Mouse (Mus musculus) left cerebral cortex, postnatal 36 days (tissue): ENCODE results near the gene Kazn. TPM values are rescaled to one million over a fixed set of nuclear protein-coding genes. Genes with fewer than 3 reads are reported as not detected.
A peak's percentile ranks its signal among the peaks of the same experiment; 100 is the strongest.

Experiments
- DNase-seq, 2 experiments: peaks; one replicate each; pipeline ENCODE4 v3.0.0; 2021 to 2022; ENCODE audit warnings: low spot score in 2 of 2, mixed read lengths in 1 of 2
- intact Hi-C: fragments of 180-260 bp; cut with DNase I; formaldehyde crosslinking; loops from one replicate; pipeline ENCODE4 v1.15.1; 2025
- total RNA-seq, 2 experiments: library from RNA; stranded (reverse); gene quantifications; 2 replicates each; pipeline ENCODE4 v1.2.3; 2021

Gene Kazn
- total RNA-seq, 2 experiments from 2014 or later: 80.6 to 112 TPM

DNA sequence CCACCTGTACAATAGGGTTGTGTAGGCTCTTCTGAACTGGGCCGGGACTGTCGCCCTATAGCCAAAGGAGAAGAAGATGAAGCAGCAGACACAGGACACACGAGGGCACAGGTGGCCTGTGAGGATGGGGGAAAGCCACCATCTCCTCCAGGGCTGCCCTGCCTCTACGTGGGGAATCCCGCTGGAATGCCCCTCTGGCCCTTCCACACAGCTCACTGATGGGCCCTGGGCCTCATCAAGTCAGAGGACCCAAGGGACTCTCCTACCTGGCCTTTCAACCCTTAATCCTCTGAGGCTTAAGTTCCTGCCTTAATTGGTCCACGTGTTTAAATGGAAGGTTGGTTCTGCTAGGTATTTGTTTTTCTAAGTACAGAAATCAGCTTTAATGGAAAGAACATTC is 95.9 kb downstream of the Kazn start:
- intact Hi-C loops: no loop called here
- DNase-seq: no peak

DNA sequence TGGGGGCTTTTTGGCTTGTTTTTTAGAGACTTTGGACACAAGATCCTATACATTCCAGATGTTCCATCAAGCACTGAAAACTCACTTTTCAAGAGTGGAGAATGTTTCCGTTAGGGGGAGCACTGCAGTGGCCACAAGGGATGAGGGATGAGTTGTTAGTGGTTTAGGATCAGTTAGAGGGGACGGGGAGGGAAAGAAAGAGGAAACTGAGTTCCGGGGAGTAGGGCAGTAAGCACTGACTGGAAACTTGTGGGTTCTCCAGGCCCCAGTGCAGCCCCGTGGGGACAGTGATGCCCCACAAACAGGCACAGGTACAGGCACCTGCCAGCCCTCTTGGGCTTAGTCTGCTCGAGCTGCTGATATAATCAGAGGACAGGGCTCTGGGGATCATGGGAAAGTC is 99.5 kb downstream of the Kazn start:
- DNase-seq: no peak
- intact Hi-C loops: no loop called here

DNA sequence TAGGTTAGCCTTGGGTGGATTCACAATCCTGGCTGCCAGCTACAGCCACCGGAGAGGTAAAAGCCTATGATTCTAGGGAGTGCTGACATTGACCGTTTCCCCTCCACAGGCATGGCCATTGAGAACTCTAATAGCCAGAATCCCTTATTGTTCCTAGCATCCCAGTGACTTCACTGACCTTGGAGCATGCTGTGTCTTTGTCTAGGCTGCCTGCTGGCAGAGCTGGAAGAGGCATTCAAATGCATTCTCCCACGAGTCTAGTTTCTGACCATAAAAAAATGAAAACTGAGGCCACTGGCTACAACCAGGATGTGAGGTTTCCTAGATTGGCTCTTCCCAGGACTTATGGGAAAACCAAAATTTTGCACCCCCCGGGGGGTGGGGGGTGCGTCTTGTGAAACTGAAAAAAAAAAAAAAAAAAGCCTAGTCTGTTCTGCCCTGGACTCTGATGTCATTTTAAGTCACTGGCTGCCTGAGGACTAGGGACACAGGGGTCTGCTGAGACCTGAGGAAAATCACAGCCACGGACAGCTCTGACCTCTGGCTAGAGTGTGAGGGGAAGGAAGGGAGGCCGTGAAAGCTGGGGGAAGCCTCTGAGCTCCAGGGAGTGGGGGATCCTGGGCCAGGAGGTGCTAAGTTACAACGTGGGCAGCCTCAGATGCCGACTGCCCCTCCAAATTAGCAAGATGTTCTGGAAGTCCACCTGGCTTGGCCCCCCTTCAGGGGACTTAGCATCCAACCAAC is 100.7 kb downstream of the Kazn start:
- no peak for DNase-seq
- intact Hi-C loops: no loop called here

DNA sequence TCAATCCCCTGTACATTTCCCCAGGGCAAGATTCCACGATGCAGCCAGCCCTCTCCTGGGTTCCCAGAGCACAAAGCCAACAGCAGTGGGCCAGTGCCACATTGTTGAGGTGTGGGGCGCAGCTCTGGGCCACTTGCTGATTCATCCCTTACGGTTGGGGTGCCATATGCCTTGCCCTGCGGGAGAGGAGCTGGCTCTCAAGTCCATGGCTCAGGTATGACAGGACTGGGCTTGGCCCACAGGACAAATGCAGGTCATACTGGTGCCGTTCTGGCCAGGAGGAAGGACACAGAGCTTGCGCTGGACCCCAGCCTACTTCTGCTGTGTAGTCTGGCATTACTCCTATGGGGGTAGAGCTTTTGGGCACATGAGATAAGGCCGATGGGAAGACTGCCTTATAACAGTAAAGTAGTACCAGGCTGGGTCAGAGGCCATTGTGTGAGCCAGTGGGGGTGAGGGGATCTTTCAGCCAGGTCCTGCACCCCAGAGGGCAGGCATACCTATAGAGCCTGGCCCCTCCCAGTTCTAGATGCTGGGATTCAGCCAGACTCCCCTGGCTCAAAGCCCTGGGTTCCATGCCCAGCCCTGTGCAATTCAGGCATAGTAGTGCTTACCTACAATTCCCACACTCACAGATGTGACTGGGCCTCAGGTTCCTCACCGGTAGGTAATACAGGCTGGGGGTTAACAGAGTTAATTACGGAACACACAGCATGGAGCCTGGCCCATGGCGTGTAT is 102.3 kb downstream of the Kazn start:
- intact Hi-C loops: no loop called here
- no peak for DNase-seq

DNA sequence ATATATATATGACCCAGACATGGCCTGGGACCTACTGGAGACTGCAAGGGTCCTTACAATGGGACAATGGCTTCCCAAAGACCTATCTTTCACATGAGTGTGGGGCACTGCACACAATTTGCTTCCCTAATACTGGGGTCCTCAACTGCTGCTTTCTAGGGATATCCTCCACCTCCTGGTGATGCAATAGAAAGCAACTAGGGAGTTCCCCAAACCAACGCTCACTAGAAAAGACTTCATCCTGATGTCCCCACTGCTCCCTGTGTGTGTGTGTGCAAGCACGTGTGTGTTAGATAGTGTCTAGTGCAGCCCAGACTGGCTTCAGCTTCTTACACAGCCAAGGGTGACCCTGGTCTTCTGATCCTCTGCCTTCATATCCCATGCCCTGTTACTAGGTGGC is 103.7 kb downstream of the Kazn start:
- no peak for DNase-seq
- intact Hi-C loops: no loop called here

DNA sequence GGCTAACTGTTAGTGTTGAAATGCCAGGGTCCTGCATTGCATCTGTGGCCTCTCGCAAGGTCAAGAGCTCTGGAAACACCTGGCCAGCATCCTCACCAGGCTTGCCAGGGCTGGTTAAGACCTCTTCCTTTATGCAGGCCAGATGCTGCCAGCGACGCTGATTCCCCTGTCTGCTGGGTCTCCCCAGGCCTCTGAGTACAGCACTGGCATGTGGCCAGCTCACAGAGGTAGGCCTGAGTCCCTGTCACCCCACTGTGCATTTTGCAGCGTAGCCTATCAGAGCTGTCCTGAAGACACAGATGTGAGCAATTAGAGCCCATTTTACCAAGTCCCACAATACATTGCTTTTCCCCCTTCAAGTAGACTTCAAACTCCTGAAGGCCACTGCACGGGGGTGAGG is 109.0 kb downstream of the Kazn start:
- intact Hi-C loops: no loop called here
- DNase-seq: no peak

DNA sequence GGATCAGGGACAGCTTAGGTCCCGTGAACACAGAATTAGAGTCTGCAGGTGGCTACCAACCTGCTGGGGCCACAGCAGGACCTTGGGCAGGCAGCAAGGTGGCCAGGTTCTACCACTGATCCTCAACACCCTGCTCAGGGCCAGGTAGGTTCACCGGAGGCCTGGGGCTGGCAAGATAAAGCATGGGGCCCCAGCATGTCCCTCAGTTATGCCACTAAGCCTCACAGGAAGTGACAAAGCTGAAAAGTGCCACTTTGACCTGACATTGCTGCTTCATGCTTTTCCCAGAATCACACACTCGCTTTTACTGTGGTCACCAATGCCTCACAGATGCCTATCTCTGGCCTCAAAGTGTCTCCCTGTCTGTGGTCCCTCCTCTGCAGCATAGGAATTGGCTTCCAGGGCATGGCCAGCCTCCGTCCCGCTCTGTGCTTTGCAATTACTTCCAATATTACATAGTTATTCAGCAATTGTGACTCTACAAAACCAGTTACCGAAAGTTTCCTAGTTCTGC is 111.9 kb downstream of the Kazn start:
- intact Hi-C loops: no loop called here
- no peak for DNase-seq

DNA sequence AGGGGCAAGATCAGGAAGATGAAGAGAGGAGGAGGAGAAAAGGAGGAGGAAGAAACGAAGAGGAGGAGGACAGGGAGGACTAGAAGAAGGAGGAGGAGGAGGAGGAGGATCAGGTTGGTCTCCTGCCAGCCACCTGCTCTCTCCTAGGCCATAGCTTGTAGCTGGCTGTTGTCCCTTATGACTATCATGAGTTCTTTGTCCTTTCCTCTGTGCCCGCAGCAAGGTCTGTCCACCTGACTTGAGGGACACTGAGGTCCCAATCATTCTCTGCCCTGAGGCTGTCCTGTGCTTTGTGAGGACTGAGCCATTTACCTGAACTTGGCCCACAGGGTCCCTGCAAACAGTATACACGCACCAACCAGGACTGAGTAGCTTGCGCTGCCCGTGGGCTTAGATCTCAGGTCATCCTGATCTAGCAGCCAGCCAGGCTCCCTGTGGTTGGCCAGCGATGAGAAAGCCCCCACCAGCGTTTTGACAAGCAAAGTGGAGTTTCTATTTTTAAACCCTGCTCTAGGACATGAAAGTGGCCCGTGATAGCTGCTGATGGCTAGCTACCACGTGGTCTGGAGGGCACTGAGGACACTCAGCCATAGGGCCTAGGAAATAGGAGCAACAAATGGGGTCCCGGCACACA is 112.4 kb downstream of the Kazn start:
- intact Hi-C loops: no loop called here
- no peak for DNase-seq

DNA sequence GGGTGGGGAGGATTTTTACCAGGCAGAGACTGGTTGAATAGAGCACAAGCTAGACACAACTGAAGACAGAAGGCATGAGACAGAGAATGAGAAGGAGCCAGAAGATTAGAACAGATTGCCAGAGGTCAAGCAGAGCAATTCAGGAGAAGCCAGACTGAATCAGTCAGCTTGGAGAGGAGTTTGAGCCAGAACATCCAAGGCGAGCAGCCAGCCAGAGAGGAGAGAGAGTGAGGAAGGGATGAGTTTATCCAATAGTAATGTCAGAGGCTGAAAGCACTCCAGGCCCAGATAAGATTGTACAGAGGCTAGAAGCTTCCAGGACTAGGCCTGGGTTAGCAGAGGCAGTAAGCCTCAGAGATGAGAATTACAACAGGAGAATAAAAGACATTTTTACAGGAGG is 118.0 kb downstream of the Kazn start:
- DNase-seq: no peak
- intact Hi-C loops: no loop called here

DNA sequence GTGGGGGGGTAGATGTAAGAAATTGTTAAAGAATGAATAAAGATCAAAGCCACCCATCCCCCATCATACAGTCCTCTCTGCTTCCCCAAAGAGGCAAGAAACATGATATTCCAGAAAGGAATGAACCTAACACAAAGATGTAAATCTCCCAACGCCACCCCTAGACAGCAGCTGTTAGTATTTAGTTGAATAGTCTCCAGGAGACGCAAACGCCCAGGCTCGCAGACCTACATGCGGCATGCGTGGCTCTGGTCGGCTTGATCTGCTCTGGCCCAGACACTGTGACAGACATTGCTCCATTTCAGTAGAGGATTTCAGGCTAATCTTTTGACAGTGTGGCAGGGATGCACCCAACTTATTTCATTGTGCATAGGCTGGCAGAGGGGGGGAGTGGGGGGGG is 120.7 kb downstream of the Kazn start:
- intact Hi-C loops: no loop called here
- DNase-seq: no peak

DNA sequence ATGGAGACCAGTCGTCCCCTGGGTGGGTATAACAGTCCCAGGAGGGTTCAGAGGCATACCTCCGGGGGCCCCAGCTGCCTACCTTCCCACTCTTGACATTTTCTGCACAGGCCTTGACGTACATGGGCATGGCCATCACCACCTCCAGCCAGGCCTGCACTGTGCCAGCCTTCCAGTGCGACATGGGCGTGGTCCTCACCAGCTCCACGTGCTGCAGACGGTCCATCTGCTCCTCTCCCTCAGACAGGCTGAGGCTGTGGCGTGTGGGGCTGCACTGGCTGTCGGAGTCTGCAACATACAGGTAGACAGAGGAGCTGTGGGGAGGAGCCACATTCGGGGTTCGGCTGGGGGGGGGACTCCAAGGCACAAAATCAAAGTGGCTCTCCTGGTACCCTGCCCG is 121.2 kb downstream of the Kazn start:
- DNase-seq: no peak
- intact Hi-C loops: no loop called here

DNA sequence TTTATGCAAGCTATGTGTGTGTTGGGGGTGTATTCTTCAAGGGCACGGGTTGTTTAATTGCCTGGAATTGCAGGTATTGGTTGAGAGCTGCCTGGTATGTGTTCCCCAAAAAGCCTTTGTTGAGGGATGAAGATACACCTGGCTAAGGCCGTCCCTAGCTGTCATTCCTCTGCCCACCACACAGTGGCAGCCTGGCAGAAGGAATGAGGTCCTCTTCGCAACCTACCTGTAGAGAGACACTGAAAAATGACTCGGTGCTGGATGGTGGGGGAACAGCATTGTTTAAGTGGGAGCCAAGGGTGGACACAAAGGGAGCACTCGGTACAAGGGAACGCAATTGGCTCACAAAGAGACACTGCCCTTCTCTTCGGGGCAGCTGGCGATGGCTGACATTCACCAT is 125.9 kb downstream of the Kazn start:
- DNase-seq: peak; percentile 24 to 26
- intact Hi-C loops: no loop called here

DNA sequence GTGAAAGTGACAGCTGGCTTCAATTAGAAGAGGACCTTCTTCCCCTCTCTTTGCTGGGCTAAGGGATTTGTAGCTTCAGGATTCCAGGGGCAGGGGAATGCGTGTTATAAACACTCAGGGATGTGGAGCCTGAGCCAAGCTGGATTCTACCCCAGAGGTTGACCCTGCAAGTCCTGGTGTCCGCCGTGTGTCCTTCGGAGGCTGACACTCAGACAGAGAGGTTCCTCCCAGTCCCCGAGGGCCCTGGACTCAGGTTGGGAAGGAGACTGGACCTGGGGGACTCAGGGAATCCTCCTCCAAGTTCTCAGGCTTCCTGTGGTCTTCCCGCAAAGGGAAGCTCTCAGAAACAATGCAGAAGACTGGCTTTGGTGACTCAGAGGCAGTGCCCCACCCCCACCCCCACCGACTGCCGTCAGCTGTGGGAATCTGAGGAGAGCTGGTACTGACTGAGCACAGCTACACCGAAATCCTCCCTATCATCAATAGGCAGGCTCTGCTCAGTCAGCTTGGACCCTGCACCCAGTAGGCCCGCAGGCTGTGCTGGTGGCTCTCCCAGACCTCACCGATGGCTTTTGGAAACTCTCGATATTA is 136.0 kb downstream of the Kazn start:
- intact Hi-C loops: no loop called here
- no peak for DNase-seq

DNA sequence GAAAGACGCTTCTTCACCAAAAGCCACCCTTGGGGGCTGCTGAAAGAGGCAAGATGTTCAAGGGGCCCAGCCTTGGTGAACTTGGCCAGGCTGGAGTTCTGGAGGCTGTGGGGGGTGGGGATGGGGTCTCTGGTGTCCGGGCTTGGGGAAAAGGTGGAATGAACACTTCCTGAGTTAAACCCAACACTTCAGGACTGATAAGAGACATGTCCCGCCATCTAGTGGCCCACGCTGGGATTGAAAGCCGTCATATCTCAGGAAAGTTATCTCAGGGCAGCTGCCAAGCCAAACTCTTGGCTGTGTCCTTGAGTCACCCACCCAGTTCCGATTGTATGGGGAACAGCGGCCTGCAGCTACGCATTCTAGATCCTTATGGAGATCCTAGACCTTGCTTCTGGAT is 140.9 kb downstream of the Kazn start:
- peak; percentile 58 to 75 for DNase-seq
- intact Hi-C loops: loop anchor here (1.0 kb wide), 1 partner anchor 93 kb away; no protein-coding TSS in a partner anchor

DNA sequence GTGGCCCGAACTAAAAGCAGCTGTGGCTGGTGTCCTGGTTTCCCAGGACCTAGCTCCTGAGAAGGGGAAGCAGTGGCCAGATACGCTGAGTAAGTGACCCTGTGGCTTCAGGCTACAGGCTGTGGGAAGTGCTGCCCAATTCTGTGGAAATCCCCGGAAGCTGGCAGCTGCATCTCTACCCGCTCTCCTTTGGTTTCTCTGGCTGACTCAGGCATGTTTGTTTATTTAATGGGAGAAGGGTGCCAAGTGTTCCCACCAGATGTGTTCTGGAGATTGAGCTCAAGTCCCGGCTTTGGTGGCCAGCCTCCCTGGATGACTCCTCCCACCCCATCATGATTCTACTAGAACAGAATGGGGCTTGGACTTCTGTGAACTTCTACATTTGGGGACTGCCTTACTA is 141.3 kb downstream of the Kazn start:
- DNase-seq: no peak
- intact Hi-C loops: loop anchor here (1.0 kb wide), 1 partner anchor 93 kb away; no protein-coding TSS in a partner anchor

DNA sequence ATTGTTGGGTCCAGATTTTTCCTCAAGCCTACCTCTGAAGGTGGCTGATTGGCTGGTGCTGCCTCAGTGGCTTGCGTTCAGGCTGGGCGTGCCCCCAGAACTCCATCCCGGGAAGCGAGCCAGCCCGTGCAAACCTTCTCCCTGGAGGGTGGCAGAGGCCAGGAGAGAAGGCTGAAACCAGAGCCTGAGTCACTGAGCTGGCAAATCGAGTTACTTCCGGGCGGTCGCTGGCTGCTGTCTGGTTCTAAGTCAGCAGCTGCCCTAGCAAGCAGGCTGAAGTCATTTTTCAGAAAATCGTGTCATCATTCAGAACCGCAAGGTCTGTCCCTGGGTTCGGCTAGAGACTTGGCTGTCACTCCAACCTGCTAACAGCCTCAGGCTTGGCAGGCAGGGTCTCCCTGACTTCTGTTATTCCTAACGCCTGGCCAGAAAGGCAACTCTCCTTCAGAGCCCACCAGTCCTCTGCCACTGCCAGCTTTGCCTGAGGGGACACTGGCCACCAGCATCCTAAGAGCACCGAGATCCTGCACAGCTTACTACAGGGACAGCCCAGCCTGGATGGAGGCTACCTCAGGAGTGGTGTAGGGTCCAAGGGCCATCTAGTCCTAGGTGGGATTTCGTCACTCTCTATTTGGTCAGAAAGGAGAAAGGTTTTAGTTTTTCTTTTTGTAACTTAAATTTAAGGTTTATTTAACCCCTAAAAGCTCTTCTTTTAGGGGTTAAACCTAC is 143.5 kb downstream of the Kazn start:
- DNase-seq: no peak
- intact Hi-C loops: no loop called here

DNA sequence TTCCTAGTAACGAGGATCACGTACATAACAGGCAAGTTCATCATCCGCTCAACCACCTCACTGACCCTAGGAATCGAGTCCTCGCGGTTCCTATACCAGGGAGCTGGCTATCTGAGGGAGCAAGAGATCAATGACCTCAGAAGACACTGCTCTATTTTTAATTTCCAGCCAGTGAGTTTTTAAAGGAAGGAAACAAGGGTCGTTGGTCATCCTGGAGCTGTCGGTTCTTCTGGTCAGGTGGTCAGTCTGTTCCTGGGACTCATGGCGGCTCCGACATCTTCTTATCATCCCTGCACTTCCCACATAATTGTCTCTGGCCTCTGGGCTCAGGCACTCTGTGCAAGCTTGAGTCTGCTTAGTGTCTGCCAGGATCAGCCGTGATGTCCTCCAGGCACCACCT is 144.8 kb downstream of the Kazn start:
- DNase-seq: no peak
- intact Hi-C loops: no loop called here

DNA sequence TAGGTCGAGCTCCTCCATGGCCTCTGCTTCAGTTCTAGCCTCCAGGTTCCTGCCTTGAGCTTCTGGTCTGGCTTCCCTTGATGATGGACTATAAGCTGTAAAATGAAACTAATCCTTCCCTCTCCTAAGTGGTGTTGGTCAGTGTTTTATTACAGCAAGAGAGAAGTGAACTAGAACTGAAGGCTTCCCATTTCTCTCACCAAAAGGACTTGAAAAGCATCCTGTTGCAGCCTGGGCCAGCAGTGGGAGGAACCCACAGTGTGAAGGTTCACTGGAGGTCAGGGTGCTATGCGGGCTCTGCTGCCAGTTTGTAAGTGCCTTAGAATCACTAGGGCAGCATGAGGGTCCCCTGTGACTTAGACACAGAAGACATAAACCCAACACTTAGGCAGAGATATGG is 148.1 kb downstream of the Kazn start:
- DNase-seq: no peak
- intact Hi-C loops: no loop called here

DNA sequence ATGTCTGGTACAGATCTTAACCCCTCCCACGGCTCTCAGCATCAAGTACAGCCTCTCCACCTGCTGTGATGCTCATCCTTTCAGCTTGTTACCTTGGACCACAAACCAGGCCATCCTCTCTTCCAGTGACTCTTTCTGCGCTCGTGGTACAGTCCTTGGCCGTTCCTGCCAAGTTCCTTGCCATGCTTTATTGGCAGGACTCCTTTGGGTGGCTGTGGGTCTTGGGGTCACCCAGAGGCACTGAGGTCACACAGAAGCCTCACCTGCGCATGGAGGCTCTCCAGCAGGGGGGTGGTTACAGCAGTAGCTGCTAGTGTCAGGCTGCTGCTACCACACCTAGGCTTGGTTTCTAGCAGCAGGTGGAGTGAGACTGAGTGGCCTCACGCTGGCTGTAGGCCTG is 149.2 kb downstream of the Kazn start:
- no peak for DNase-seq
- intact Hi-C loops: no loop called here

DNA sequence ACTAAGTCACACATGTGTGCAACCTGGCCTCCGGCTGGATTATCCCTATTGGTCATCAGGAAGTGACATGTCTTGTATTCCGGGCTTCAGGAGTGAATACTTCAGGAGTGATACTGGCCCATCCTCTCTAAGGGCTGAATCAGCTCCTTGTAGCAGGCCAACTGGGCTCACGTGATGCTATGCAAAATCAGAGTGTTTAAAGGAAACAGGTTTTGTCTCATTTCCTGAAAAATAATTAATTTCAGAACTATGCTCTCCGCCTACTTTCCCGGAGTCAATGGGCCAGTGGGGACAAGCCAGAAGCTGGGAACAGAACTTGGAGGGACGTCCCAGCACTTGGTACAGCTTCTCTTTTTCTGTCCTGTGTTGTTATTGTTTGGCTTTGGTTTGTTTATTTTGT is 150.4 kb downstream of the Kazn start:
- no peak for DNase-seq
- intact Hi-C loops: no loop called here
